Mouse (Mus musculus): ENCODE measurements at regions not wholly inside any gene's neighbourhood (a gene's known extent, or its start where the extent isn't known, plus 50 kb on each side); places are given as distances from the start of the nearest gene placed in this dataset.

GRCm38 (mm10) chr10:99699498-99699897 is 60.0 kb downstream of the Csl start:
- intact Hi-C loops (cut with DNase I) = no loop called here
- no peak overlapping the region for H3K27ac ChIP-seq
- TF ChIP-seq POLR2A (IDR thresholded peaks at IDR 0.05; ENCODE audit: insufficient read depth, low read depth, low read length) (no peak), EP300 (IDR thresholded peaks at IDR 0.05; ENCODE audit: insufficient read depth, low read depth, low read length) (no peak), CTCF (IDR thresholded peaks at IDR 0.05) (no peak)

GRCm38 (mm10) chr10:99700052-99700777 is 59.2 kb downstream of the Csl start:
- no peak for DNase-seq
- TF ChIP-seq POLR2A (IDR thresholded peaks at IDR 0.05; ENCODE audit: insufficient read depth, low read depth, low read length) (no peak), EP300 (IDR thresholded peaks at IDR 0.05; ENCODE audit: insufficient read depth, low read depth, low read length) (no peak), CTCF (IDR thresholded peaks at IDR 0.05) (no peak)
- Histone ChIP-seq H3K36me3 (ENCODE audit: control insufficient read depth, insufficient read depth, low read length) (no peaks in the 10 kb centered on the region; the same call in 1 of the 2 replicates), H3K27me3 (ENCODE audit: control insufficient read depth, insufficient read depth, low read length) (no peaks in the 10 kb centered on the region), H3K4me3 (no peak overlapping the region), H3K9ac (ENCODE audit: low read depth, low read length) (no peak overlapping the region), H3K27ac (no peak overlapping the region), H3K79me2 (replicated peaks; ENCODE audit: control insufficient read depth, insufficient read depth, low read length) (no peaks in the 10 kb centered on the region), H3K4me1 (ENCODE audit: control insufficient read depth, insufficient read depth, low read length) (no peaks in the 10 kb centered on the region)
- WGBS = 43% methylated on average over 2 of the region's 2 CpGs
- intact Hi-C loops (cut with DNase I) = no loop called here

More at GRCm38 (mm10) chr10:99699498-99699897, 60.0 kb downstream of the Csl start:
- Histone ChIP-seq H3K9ac (ENCODE audit: low read depth, low read length) (no peak overlapping the region), H3K79me2 (replicated peaks; ENCODE audit: control insufficient read depth, insufficient read depth, low read length) (no peaks in the 10 kb centered on the region), H3K4me1 (ENCODE audit: control insufficient read depth, insufficient read depth, low read length) (no peaks in the 10 kb centered on the region), H3K27me3 (ENCODE audit: control insufficient read depth, insufficient read depth, low read length) (no peaks in the 10 kb centered on the region), H3K4me3 (no peak overlapping the region), H3K36me3 (ENCODE audit: control insufficient read depth, insufficient read depth, low read length) (no peaks in the 10 kb centered on the region; the same call in 1 of the 2 replicates)
- WGBS = 62% methylated on average over 3 of the region's 3 CpGs
- DNase-seq = no peak
